In genomic region chr15:98181856-98182570, GRCm38 (mm10) we compare ENCODE assay signal across 9 mouse cellular contexts. TPM values are rescaled to one million over a fixed set of nuclear protein-coding genes. Genes with fewer than 3 reads are reported as not detected.
DNase-seq lines count a peak whose midpoint lies in the region; ATAC-seq and TF ChIP-seq lines count a peak whose summit lies in the region.
"Had no signal": no experiment of that assay in that cellular context is flagged by ENCODE, and none has a peak within 500 bp of the region (broad histone marks: within the 10 kb centered on the region; RNA-seq: fewer than 3 reads in every experiment).

No protein-coding gene starts in this region.

- 70% methylated on average over 12 of the region's 12 CpGs for WGBS in forebrain, embryonic 10.5 days
- 77% methylated on average over 12 of the region's 12 CpGs for WGBS in forebrain, embryonic 16.5 days
- WGBS in cerebellum, adult 2 months = 75% methylated on average over 12 of the region's 12 CpGs
- 42% methylated on average over 12 of the region's 12 CpGs for WGBS in kidney, embryonic 15.5 days

- peaks cover 19% of the 10 kb centered on the region for H3K4me1 ChIP-seq in forebrain, embryonic 10.5 days
- peaks cover 7% of the 10 kb centered on the region for H3K4me1 ChIP-seq in forebrain, embryonic 16.5 days (replicated peaks; ENCODE audit: control insufficient read depth, insufficient read depth, low read length)
- H3K4me1 ChIP-seq in cerebellum, adult 2 months (ENCODE audit: control insufficient read depth, insufficient read depth, low read length) = no peaks in the 10 kb centered on the region; the same call in 1 of the 2 replicates
- H3K4me1 ChIP-seq in kidney, embryonic 15.5 days = peaks cover 27% of the 10 kb centered on the region

- no peak overlapping the region; the same call in 1 of the 2 replicates for H3K4me2 ChIP-seq in forebrain, embryonic 16.5 days (ENCODE audit: low read length)
- H3K4me2 ChIP-seq in kidney, embryonic 15.5 days = peak overlapping the region; percentile 87

- peaks cover 32% of the 10 kb centered on the region for H3K27me3 ChIP-seq in forebrain, embryonic 10.5 days (ENCODE audit: poor library complexity, severe bottlenecking)
- H3K27me3 ChIP-seq in forebrain, embryonic 16.5 days (replicated peaks; ENCODE audit: control insufficient read depth, insufficient read depth, low read length) = peaks cover 5% of the 10 kb centered on the region; the same call in 1 of the 2 replicates
- H3K27me3 ChIP-seq in cerebellum, adult 2 months (ENCODE audit: control insufficient read depth, insufficient read depth, low read length) = no peaks in the 10 kb centered on the region
- H3K27me3 ChIP-seq in kidney, embryonic 15.5 days = peaks cover 8% of the 10 kb centered on the region; the same call in 1 of the 2 replicates

- H3K27ac ChIP-seq in forebrain, embryonic 10.5 days = no peak overlapping the region
- no peak overlapping the region for H3K27ac ChIP-seq in forebrain, embryonic 16.5 days (ENCODE audit: low read length)
- no peak overlapping the region for H3K27ac ChIP-seq in cerebellum, adult 2 months (ENCODE audit: insufficient read depth, low read length)
- peak overlapping the region; percentile 87 for H3K27ac ChIP-seq in kidney, embryonic 15.5 days

- TF ChIP-seq CTCF in cerebellum, adult 2 months (IDR thresholded peaks at IDR 0.05; ENCODE audit: borderline replicate concordance, insufficient read depth, low read depth, low read length) = no peak

- no peak overlapping the region for H3K9ac ChIP-seq in forebrain, embryonic 16.5 days (replicated peaks; ENCODE audit: low read depth, low read length)
- no peak overlapping the region for H3K9ac ChIP-seq in kidney, embryonic 15.5 days

- H3K9me3 ChIP-seq in forebrain, embryonic 10.5 days = no peaks in the 10 kb centered on the region
- H3K9me3 ChIP-seq in forebrain, embryonic 16.5 days (ENCODE audit: control insufficient read depth, low read length) = no peaks in the 10 kb centered on the region
- H3K9me3 ChIP-seq in kidney, embryonic 15.5 days (replicated peaks) = no peaks in the 10 kb centered on the region

- H3K4me3 ChIP-seq in forebrain, embryonic 10.5 days = peak overlapping the region; percentile 61; the same call in 1 of the 2 replicates
- H3K4me3 ChIP-seq in forebrain, embryonic 16.5 days (replicated peaks; ENCODE audit: low read length) = no peak overlapping the region; the same call in 1 of the 2 replicates
- no peak overlapping the region for H3K4me3 ChIP-seq in cerebellum, adult 2 months (replicated peaks; ENCODE audit: insufficient read depth, low read depth, low read length)
- H3K4me3 ChIP-seq in kidney, embryonic 15.5 days (replicated peaks) = no peak overlapping the region; the same call in 1 of the 2 replicates

- no peaks in the 10 kb centered on the region for H3K36me3 ChIP-seq in forebrain, embryonic 10.5 days (replicated peaks)
- no peaks in the 10 kb centered on the region for H3K36me3 ChIP-seq in forebrain, embryonic 16.5 days (ENCODE audit: control insufficient read depth, insufficient read depth)
- H3K36me3 ChIP-seq in kidney, embryonic 15.5 days = no peaks in the 10 kb centered on the region

- TF ChIP-seq POLR2A in cerebellum, adult 2 months (IDR thresholded peaks at IDR 0.05; ENCODE audit: borderline replicate concordance, insufficient read depth, low read length) = no peak

- no peak for DNase-seq in forebrain, embryonic 10.5 days (ENCODE audit: extremely low spot score, low spot score)
- DNase-seq in kidney, adult 11 months = peak; percentile 37
- no peak for DNase-seq in kidney, postnatal 4 days
- peak; percentile 33 to 35 for DNase-seq in cerebellum, adult 2 months
- DNase-seq in thymus, adult 18-20 months = no peak

- no peak for ATAC-seq in forebrain, embryonic 16.5 days
- ATAC-seq in kidney, embryonic 15.5 days (replicated peaks; ENCODE audit: low FRiP score) = no peak
- ATAC-seq in monocyte, adult 5-6 weeks (replicated peaks; ENCODE audit: insufficient number of reproducible peaks, low FRiP score, low TSS enrichment, poor library complexity, severe bottlenecking) = no peak

RNA-seq across cellular contexts. Expression of gene Olfr288, which starts 13.3 kb away (rescaled TPM):
- polyA plus RNA-seq in forebrain, embryonic 10.5 days (2016; fragmentation: Nextera tagmentation; extraction: Ambion mirVana) = not detected in 2 replicates
- polyA plus RNA-seq in forebrain, embryonic 16.5 days (2015; fragmentation: Nextera tagmentation; extraction: Ambion mirVana) = not detected in 2 replicates
- 0.38 and 0.44 TPM in 2 replicates for polyA plus RNA-seq in cerebellum, adult 2 months (2012; rRNA removed)
- polyA plus RNA-seq in kidney, embryonic 15.5 days (2015; fragmentation: Nextera tagmentation; extraction: Ambion mirVana) = not detected in 2 replicates
- not detected in 3 replicates for total RNA-seq in monocyte, adult 5-6 weeks (2017)
- total RNA-seq: liver, adult 2 months had no signal
- polyA plus RNA-seq: liver, adult 2 months had no signal

RNA-seq across cellular contexts. Expression of gene Ccdc184, which starts 15.1 kb away (rescaled TPM):
- 4.4 and 4.6 TPM in 2 replicates for polyA plus RNA-seq in forebrain, embryonic 10.5 days (2016; fragmentation: Nextera tagmentation; extraction: Ambion mirVana)
- 29.7 and 50.4 TPM in 2 replicates for polyA plus RNA-seq in forebrain, embryonic 16.5 days (2015; fragmentation: Nextera tagmentation; extraction: Ambion mirVana)
- polyA plus RNA-seq in cerebellum, adult 2 months (2012; rRNA removed) = 24.3 and 30.9 TPM in 2 replicates
- polyA plus RNA-seq in kidney, embryonic 15.5 days (2015; fragmentation: Nextera tagmentation; extraction: Ambion mirVana) = 0.99 and 1.6 TPM in 2 replicates
- total RNA-seq in monocyte, adult 5-6 weeks (2017) = not detected in 3 replicates
- total RNA-seq: liver, adult 2 months had no signal
- polyA plus RNA-seq: liver, adult 2 months had no signal

RNA-seq across cellular contexts. Expression of gene Asb8, which starts 16.6 kb away (rescaled TPM):
- polyA plus RNA-seq in forebrain, embryonic 10.5 days (2016; fragmentation: Nextera tagmentation; extraction: Ambion mirVana) = 40.7 and 40.8 TPM in 2 replicates
- 48.5 and 51.1 TPM in 2 replicates for polyA plus RNA-seq in forebrain, embryonic 16.5 days (2015; fragmentation: Nextera tagmentation; extraction: Ambion mirVana)
- polyA plus RNA-seq in cerebellum, adult 2 months (2012; rRNA removed) = 83.6 and 88.3 TPM in 2 replicates
- 46.2 and 47.4 TPM in 2 replicates for polyA plus RNA-seq in kidney, embryonic 15.5 days (2015; fragmentation: Nextera tagmentation; extraction: Ambion mirVana)
- total RNA-seq in monocyte, adult 5-6 weeks (2017) = 21.4 to 28.3 TPM (median 21.7 TPM) in 3 replicates

RNA-seq across cellular contexts. Expression of gene Gm44579, which starts 38.8 kb away (rescaled TPM):
- not detected in 2 replicates for polyA plus RNA-seq in forebrain, embryonic 10.5 days (2016; fragmentation: Nextera tagmentation; extraction: Ambion mirVana)
- not detected in 2 replicates for polyA plus RNA-seq in forebrain, embryonic 16.5 days (2015; fragmentation: Nextera tagmentation; extraction: Ambion mirVana)
- polyA plus RNA-seq in cerebellum, adult 2 months (2012; rRNA removed) = not detected in 2 replicates
- not detected in 2 replicates for polyA plus RNA-seq in kidney, embryonic 15.5 days (2015; fragmentation: Nextera tagmentation; extraction: Ambion mirVana)
- not detected in 3 replicates for total RNA-seq in monocyte, adult 5-6 weeks (2017)
- total RNA-seq: liver, adult 2 months had no signal
- polyA plus RNA-seq: liver, adult 2 months had no signal

RNA-seq across cellular contexts. Expression of gene Olfr287, which starts 38.8 kb away (rescaled TPM):
- not detected in 2 replicates for polyA plus RNA-seq in forebrain, embryonic 10.5 days (2016; fragmentation: Nextera tagmentation; extraction: Ambion mirVana)
- not detected in 2 replicates for polyA plus RNA-seq in forebrain, embryonic 16.5 days (2015; fragmentation: Nextera tagmentation; extraction: Ambion mirVana)
- 15.4 and 18.5 TPM in 2 replicates for polyA plus RNA-seq in cerebellum, adult 2 months (2012; rRNA removed)
- polyA plus RNA-seq in kidney, embryonic 15.5 days (2015; fragmentation: Nextera tagmentation; extraction: Ambion mirVana) = not detected in 2 replicates
- total RNA-seq in monocyte, adult 5-6 weeks (2017) = not detected in 3 replicates
- total RNA-seq: liver, adult 2 months had no signal
- polyA plus RNA-seq: liver, adult 2 months had no signal

Comparison
In these comparisons a context has a peak if more than half of its experiments do, and no peak if none do; other contexts are left out.
1. DNase-seq: peak in kidney, adult 11 months (single experiment) and cerebellum, adult 2 months (2 of 2); none in forebrain, embryonic 10.5 days (single experiment), kidney, postnatal 4 days (0 of 2) and thymus, adult 18-20 months (0 of 2).